Mouse (Mus musculus) stomach, postnatal 0 days (tissue): Measurements from ENCODE around the gene Slc38a4.

Experiments
- CTCF ChIP-seq: IDR thresholded peaks from 2 replicates; pipeline ENCODE4 v1.5.1; 2016; ENCODE audit warnings: antibody characterized with exemption, low read depth, mild to moderate bottlenecking, moderate library complexity
- EP300 ChIP-seq: optimal IDR thresholded peaks from 2 replicates; pipeline ENCODE3; 2016; ENCODE audit warnings: antibody characterized with exemption

DNA sequence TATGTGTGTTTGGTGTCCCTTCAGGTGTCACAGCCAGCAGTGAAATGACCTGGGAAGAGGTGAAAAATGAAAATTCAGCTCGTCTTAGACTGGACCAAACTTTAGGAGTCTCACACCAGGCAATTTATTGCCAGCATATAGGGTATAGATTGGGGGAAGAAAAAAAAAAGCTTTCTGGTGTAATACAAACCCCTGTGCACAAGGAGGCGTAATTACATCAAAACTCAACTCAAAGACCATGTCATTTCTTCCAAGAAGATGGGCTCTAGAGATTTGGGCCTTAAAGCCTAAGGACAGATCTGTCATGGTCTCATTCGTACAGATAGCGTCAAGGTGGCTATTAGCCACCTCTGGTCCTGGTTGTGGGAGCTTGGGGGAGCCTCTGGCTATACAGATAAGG, 86.0 kb downstream of the Slc38a4 start:
- TF ChIP-seq CTCF (peak; percentile 70), EP300 (no peak)
